In genomic region chr10:116252668-116253067, GRCm38 (mm10) we compare ENCODE assay signal across 22 mouse cellular contexts. TPM values are rescaled to one million over a fixed set of nuclear protein-coding genes. Genes with fewer than 3 reads are reported as not detected.
"Had no signal": no experiment of that assay in that cellular context is flagged by ENCODE, and none has a peak within 500 bp of the region (broad histone marks: within the 10 kb centered on the region; RNA-seq: fewer than 3 reads in every experiment).

No protein-coding gene starts in this region.

- H3K27me3 ChIP-seq: kidney, embryonic 15.5 days; megakaryocyte, embryonic 14.5 days; midbrain, embryonic 13.5 days; neural tube, embryonic 13.5 days had no signal

- H3K9me3 ChIP-seq: kidney, embryonic 15.5 days; midbrain, embryonic 10.5 days; midbrain, embryonic 13.5 days; neural tube, embryonic 13.5 days had no signal

- H3K4me2 ChIP-seq: kidney, embryonic 15.5 days; lung, embryonic 14.5 days; midbrain, embryonic 13.5 days; neural tube, embryonic 13.5 days had no signal

- H3K36me3 ChIP-seq: kidney, embryonic 15.5 days; midbrain, embryonic 10.5 days; midbrain, embryonic 13.5 days; neural tube, embryonic 13.5 days had no signal

- H3K4me1 ChIP-seq: kidney, embryonic 15.5 days; megakaryocyte, embryonic 14.5 days; midbrain, embryonic 10.5 days; midbrain, embryonic 13.5 days; neural tube, embryonic 13.5 days had no signal

- DNase-seq: kidney, adult 8-10 months; kidney, postnatal 10 days; kidney, postnatal 4 days; layer of hippocampus, adult 9-11 months; layer of hippocampus, postnatal 36 days; liver, postnatal 0 days; lung, embryonic 14.5 days; retina, postnatal 1 day; right cerebral cortex, postnatal 25 days; thymus, adult 18-20 months; thymus, postnatal 36 days had no signal

- H3K9ac ChIP-seq: kidney, embryonic 15.5 days; liver, embryonic 14.5 days; liver, postnatal 0 days; lung, embryonic 14.5 days; midbrain, embryonic 13.5 days; neural tube, embryonic 13.5 days had no signal

- H3K4me3 ChIP-seq: kidney, embryonic 15.5 days; megakaryocyte, embryonic 14.5 days; midbrain, embryonic 10.5 days; midbrain, embryonic 13.5 days; myocyte; neural tube, embryonic 13.5 days had no signal

- H3K27ac ChIP-seq: kidney, embryonic 15.5 days; liver, embryonic 14.5 days; midbrain, embryonic 10.5 days; midbrain, embryonic 13.5 days; neural tube, embryonic 13.5 days had no signal

- ATAC-seq: intestine, postnatal 0 days; liver, postnatal 0 days; lung, postnatal 0 days; midbrain, embryonic 13.5 days; midbrain, embryonic 16.5 days had no signal

RNA-seq across cellular contexts. Expression of gene Ptprb, which starts 22.7 kb away (rescaled TPM):
- total RNA-seq: monocyte, adult 5-6 weeks had no signal
